Mouse (Mus musculus): ENCODE data around the gene Zfp346. TPM values are rescaled to one million over a fixed set of nuclear protein-coding genes. Genes with fewer than 3 reads are reported as not detected.

Gene Zfp346
- polyA plus RNA-seq, 1 experiment, result 39.1 TPM

GRCm38 (mm10) chr13:55166806-55167725 lies 62.0 kb downstream of the Zfp346 start:
- no peak overlapping the region for H3K4me3 ChIP-seq (ENCODE audit: insufficient read depth, poor library complexity, severe bottlenecking)
- no peak for TF ChIP-seq MYOG (IDR thresholded peaks at IDR 0.05; ENCODE audit: control insufficient read depth, extremely low read depth, insufficient read length)
- no peaks in the 10 kb centered on the region for H3K36me3 ChIP-seq (ENCODE audit: control insufficient read depth, insufficient read depth)
- no peaks in the 10 kb centered on the region for H3K79me2 ChIP-seq (ENCODE audit: control insufficient read depth, insufficient read depth)
- H3K27me3 ChIP-seq (ENCODE audit: control insufficient read depth, insufficient read depth, insufficient read length), result no peaks in the 10 kb centered on the region
- H3K79me3 ChIP-seq (ENCODE audit: low read depth), result no peaks in the 10 kb centered on the region
- no peak overlapping the region for H3ac ChIP-seq (ENCODE audit: control insufficient read depth, insufficient read length, low read depth)

GRCm38 (mm10) chr13:55167798-55168197 lies 62.7 kb downstream of the Zfp346 start:
- no peak overlapping the region for H3ac ChIP-seq (ENCODE audit: control insufficient read depth, insufficient read length, low read depth)
- H3K79me3 ChIP-seq (ENCODE audit: low read depth), result no peaks in the 10 kb centered on the region
- no peaks in the 10 kb centered on the region for H3K36me3 ChIP-seq (ENCODE audit: control insufficient read depth, insufficient read depth)
- no peak for TF ChIP-seq CEBPB (IDR thresholded peaks at IDR 0.05; ENCODE audit: low read depth)
- TF ChIP-seq MAX (IDR thresholded peaks at IDR 0.05), result no peak
- no peak for TF ChIP-seq MYOG (IDR thresholded peaks at IDR 0.05; ENCODE audit: control insufficient read depth, extremely low read depth, insufficient read length)
- no peak for TF ChIP-seq FOSL1 (IDR thresholded peaks at IDR 0.05; ENCODE audit: insufficient read depth, low read length, poor library complexity, severe bottlenecking)
- TF ChIP-seq CTCF (IDR thresholded peaks at IDR 0.05; ENCODE audit: control insufficient read depth, insufficient read depth, insufficient read length), result no peak
- no peak for TF ChIP-seq MYOD1 (IDR thresholded peaks at IDR 0.05; ENCODE audit: control insufficient read depth, insufficient read length, low read depth)
- TF ChIP-seq USF1 (IDR thresholded peaks at IDR 0.05; ENCODE audit: low read depth), result no peak
- H3K27me3 ChIP-seq (ENCODE audit: control insufficient read depth, insufficient read depth, insufficient read length), result no peaks in the 10 kb centered on the region
- no peaks in the 10 kb centered on the region for H3K79me2 ChIP-seq (ENCODE audit: control insufficient read depth, insufficient read depth)
- no peak overlapping the region for H3K4me3 ChIP-seq (ENCODE audit: insufficient read depth, poor library complexity, severe bottlenecking)

GRCm38 (mm10) chr13:55168255-55168654 lies 63.1 kb downstream of the Zfp346 start:
- Histone ChIP-seq H3ac (ENCODE audit: control insufficient read depth, insufficient read length, low read depth) (no peak overlapping the region), H3K79me2 (ENCODE audit: control insufficient read depth, insufficient read depth) (no peaks in the 10 kb centered on the region), H3K27me3 (ENCODE audit: control insufficient read depth, insufficient read depth, insufficient read length) (no peaks in the 10 kb centered on the region), H3K4me3 (ENCODE audit: insufficient read depth, poor library complexity, severe bottlenecking) (no peak overlapping the region), H3K36me3 (ENCODE audit: control insufficient read depth, insufficient read depth) (no peaks in the 10 kb centered on the region), H3K79me3 (ENCODE audit: low read depth) (no peaks in the 10 kb centered on the region)
- TF ChIP-seq CTCF (IDR thresholded peaks at IDR 0.05; ENCODE audit: control insufficient read depth, insufficient read depth, insufficient read length) (no peak), USF1 (IDR thresholded peaks at IDR 0.05; ENCODE audit: low read depth) (no peak), MAX (IDR thresholded peaks at IDR 0.05) (no peak), MYOD1 (IDR thresholded peaks at IDR 0.05; ENCODE audit: control insufficient read depth, insufficient read length, low read depth) (no peak)

- peak; percentile 98 for TF ChIP-seq MYOD1 (IDR thresholded peaks at IDR 0.05; ENCODE audit: control insufficient read depth, insufficient read length, low read depth)
- TF ChIP-seq CEBPB (IDR thresholded peaks at IDR 0.05; ENCODE audit: low read depth), result no peak
- Histone ChIP-seq H3K4me3 (ENCODE audit: insufficient read depth, poor library complexity, severe bottlenecking) (no peak overlapping the region), H3K79me3 (ENCODE audit: low read depth) (no peaks in the 10 kb centered on the region), H3ac (ENCODE audit: control insufficient read depth, insufficient read length, low read depth) (peak overlapping the region; percentile 16), H3K79me2 (ENCODE audit: control insufficient read depth, insufficient read depth) (no peaks in the 10 kb centered on the region), H3K27me3 (ENCODE audit: control insufficient read depth, insufficient read depth, insufficient read length) (no peaks in the 10 kb centered on the region), H3K36me3 (ENCODE audit: control insufficient read depth, insufficient read depth) (no peaks in the 10 kb centered on the region)
These were observed 63.9 kb downstream of the Zfp346 start for GRCm38 (mm10) chr13:55168958-55169369.

GRCm38 (mm10) chr13:55171517-55172335 lies 66.6 kb downstream of the Zfp346 start:
- Histone ChIP-seq H3K36me3 (ENCODE audit: control insufficient read depth, insufficient read depth) (no peaks in the 10 kb centered on the region), H3K4me3 (ENCODE audit: insufficient read depth, poor library complexity, severe bottlenecking) (no peak overlapping the region), H3K27me3 (ENCODE audit: control insufficient read depth, insufficient read depth, insufficient read length) (no peaks in the 10 kb centered on the region), H3K79me2 (ENCODE audit: control insufficient read depth, insufficient read depth) (no peaks in the 10 kb centered on the region), H3K79me3 (ENCODE audit: low read depth) (no peaks in the 10 kb centered on the region), H3ac (ENCODE audit: control insufficient read depth, insufficient read length, low read depth) (peak overlapping the region; percentile 47)
- no peak for TF ChIP-seq FOSL1 (IDR thresholded peaks at IDR 0.05; ENCODE audit: insufficient read depth, low read length, poor library complexity, severe bottlenecking)
- no peak for TF ChIP-seq CEBPB (IDR thresholded peaks at IDR 0.05; ENCODE audit: low read depth)
- peak; percentile 96 for TF ChIP-seq MYOD1 (IDR thresholded peaks at IDR 0.05; ENCODE audit: control insufficient read depth, insufficient read length, low read depth)
- TF ChIP-seq MYOG (IDR thresholded peaks at IDR 0.05; ENCODE audit: control insufficient read depth, extremely low read depth, insufficient read length), result no peak
- TF ChIP-seq MAX (IDR thresholded peaks at IDR 0.05), result peak; percentile 59
- no peak for TF ChIP-seq CTCF (IDR thresholded peaks at IDR 0.05; ENCODE audit: control insufficient read depth, insufficient read depth, insufficient read length)

GRCm38 (mm10) chr13:55172336-55172770 lies 67.2 kb downstream of the Zfp346 start:
- Histone ChIP-seq H3K36me3 (ENCODE audit: control insufficient read depth, insufficient read depth) (no peaks in the 10 kb centered on the region), H3K79me2 (ENCODE audit: control insufficient read depth, insufficient read depth) (no peaks in the 10 kb centered on the region), H3K4me3 (ENCODE audit: insufficient read depth, poor library complexity, severe bottlenecking) (no peak overlapping the region), H3K79me3 (ENCODE audit: low read depth) (no peaks in the 10 kb centered on the region), H3ac (ENCODE audit: control insufficient read depth, insufficient read length, low read depth) (peak overlapping the region; percentile 47), H3K27me3 (ENCODE audit: control insufficient read depth, insufficient read depth, insufficient read length) (no peaks in the 10 kb centered on the region)
- TF ChIP-seq MYOG (IDR thresholded peaks at IDR 0.05; ENCODE audit: control insufficient read depth, extremely low read depth, insufficient read length) (no peak), MYOD1 (IDR thresholded peaks at IDR 0.05; ENCODE audit: control insufficient read depth, insufficient read length, low read depth) (no peak)

All from C2C12 (cell line).